Mouse (Mus musculus): Measurements from ENCODE around the gene Rad54l.

DNA sequence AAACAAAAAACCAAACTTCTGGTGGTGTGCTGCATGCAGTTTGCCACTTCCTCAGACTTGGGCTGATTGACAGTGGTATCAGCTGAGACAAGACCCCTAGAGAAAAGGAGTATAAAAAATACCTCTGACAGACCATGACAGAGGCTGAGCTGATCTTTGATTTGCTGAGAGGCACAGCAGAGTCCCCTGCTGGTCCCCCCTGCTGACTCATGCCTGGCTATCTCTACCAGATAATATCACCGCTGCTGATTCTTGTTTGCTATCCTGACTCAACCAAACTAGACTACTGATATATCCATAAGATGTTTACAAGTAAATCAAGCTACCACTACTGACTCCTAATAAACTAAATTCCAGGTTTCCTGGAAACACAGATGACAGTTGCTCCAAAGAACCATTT is 59.6 kb downstream of the Rad54l start:
- TF ChIP-seq CTCF (IDR thresholded peaks at IDR 0.05; ENCODE audit: low read depth) = no peak
- no peak for TF ChIP-seq EP300 (IDR thresholded peaks at IDR 0.05; ENCODE audit: low read depth)
